Comparison of ENCODE assay signal across 8 mouse cellular contexts in the genomic region with DNA sequence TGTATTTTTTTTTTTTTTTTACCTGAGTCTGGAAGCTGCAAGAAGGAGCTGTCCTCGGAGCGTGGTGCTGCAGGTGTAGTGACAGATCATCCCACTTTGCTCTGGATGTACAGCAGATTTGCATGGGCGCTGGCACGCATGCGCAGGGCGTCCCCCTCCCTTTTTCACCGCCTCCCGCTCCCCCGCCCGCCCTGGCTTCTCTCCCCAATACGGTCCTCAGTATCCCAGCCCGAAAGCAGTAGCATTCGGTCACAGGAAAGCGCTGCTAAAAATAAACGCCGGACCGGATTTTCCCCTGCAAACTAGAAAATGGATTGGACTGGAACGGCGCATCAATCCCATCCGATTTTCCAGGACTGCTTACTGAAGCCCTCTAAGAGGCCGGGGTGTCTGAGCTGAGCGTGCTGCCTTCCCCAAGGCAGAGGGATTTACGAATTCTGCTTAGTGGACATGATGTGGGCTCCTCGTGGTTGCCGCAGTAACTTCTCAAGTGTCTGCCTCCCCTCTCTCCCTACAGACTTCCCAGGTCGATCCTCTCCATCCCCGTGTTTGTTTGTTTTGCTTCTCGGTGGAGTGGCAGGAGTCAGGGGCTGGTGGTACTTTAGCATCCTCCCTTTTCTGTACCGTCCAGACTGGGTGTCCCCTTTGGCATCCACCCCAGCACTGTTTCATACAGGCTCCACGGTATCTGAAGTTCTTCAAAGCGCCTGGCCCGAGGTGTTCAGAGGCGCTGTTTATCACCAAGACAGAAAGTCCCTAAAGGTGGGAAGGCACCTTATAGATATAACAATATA. TPM values are rescaled to one million over a fixed set of nuclear protein-coding genes. Genes with fewer than 3 reads are reported as not detected.
DNase-seq lines count a peak whose midpoint lies in the region; ATAC-seq and TF ChIP-seq lines count a peak whose summit lies in the region.

No protein-coding gene starts in this region.

- no peaks in the 10 kb centered on the region for H3K27me3 ChIP-seq in thymus, adult 2 months (ENCODE audit: control insufficient read depth, insufficient read depth, low read length)
- H3K27me3 ChIP-seq in forebrain, embryonic 15.5 days: no peaks in the 10 kb centered on the region
- peaks cover 16% of the 10 kb centered on the region; the same call in 1 of the 2 replicates for H3K27me3 ChIP-seq in liver, embryonic 15.5 days

- intact Hi-C loops in heart, postnatal 25 days (cut with DNase I): no loop called here

- no peak for TF ChIP-seq CTCF in thymus, adult 2 months (IDR thresholded peaks at IDR 0.05; ENCODE audit: borderline replicate concordance, control insufficient read depth, extremely low read depth, insufficient read depth, low read length, poor library complexity)

- H3K4me3 ChIP-seq in thymus, adult 2 months (ENCODE audit: control insufficient read depth, insufficient read depth, low read length): no peak overlapping the region
- H3K4me3 ChIP-seq in forebrain, embryonic 15.5 days: peak overlapping the region; percentile 53
- H3K4me3 ChIP-seq in liver, embryonic 15.5 days (replicated peaks): no peak overlapping the region

- TF ChIP-seq POLR2A in thymus, adult 2 months (IDR thresholded peaks at IDR 0.05; ENCODE audit: control insufficient read depth, extremely low read depth, insufficient read depth, low read length, poor library complexity): no peak

- peak overlapping the region; percentile 53 for H3K9ac ChIP-seq in forebrain, embryonic 15.5 days (replicated peaks)
- no peak overlapping the region for H3K9ac ChIP-seq in liver, embryonic 15.5 days

- H3K4me1 ChIP-seq in thymus, adult 2 months (replicated peaks; ENCODE audit: control insufficient read depth, insufficient read depth, low read length): no peaks in the 10 kb centered on the region
- peaks cover 13% of the 10 kb centered on the region for H3K4me1 ChIP-seq in forebrain, embryonic 15.5 days
- H3K4me1 ChIP-seq in liver, embryonic 15.5 days (replicated peaks): no peaks in the 10 kb centered on the region

- WGBS in thymus, adult 2 months: 5% methylated on average over 33 of the region's 33 CpGs
- WGBS in forebrain, embryonic 15.5 days: under 1% methylated on average over 33 of the region's 33 CpGs
- WGBS in liver, embryonic 15.5 days (ENCODE audit: insufficient replicate concordance): 2% methylated on average over 33 of the region's 33 CpGs

- H3K36me3 ChIP-seq in thymus, adult 2 months (ENCODE audit: control insufficient read depth, insufficient read depth, low read length): no peaks in the 10 kb centered on the region
- H3K36me3 ChIP-seq in forebrain, embryonic 15.5 days: no peaks in the 10 kb centered on the region
- H3K36me3 ChIP-seq in liver, embryonic 15.5 days (replicated peaks): no peaks in the 10 kb centered on the region

- peak; percentile 98 for ATAC-seq in forebrain, embryonic 15.5 days (replicated peaks)
- ATAC-seq in liver, embryonic 15.5 days (ENCODE audit: insufficient read depth): no peak

- peak overlapping the region; percentile 89 for H3K4me2 ChIP-seq in forebrain, embryonic 15.5 days (replicated peaks)
- H3K4me2 ChIP-seq in liver, embryonic 15.5 days: peak overlapping the region; percentile 21

- no peaks in the 10 kb centered on the region for H3K9me3 ChIP-seq in forebrain, embryonic 15.5 days
- no peaks in the 10 kb centered on the region for H3K9me3 ChIP-seq in liver, embryonic 15.5 days (replicated peaks)

- DNase-seq in thymus, postnatal 4 days: peak; percentile 29
- DNase-seq in thymus, adult 2 months: no peak
- DNase-seq in heart, postnatal 25 days (ENCODE audit: low spot score): peak; percentile 4
- peak; percentile 86 for DNase-seq in layer of hippocampus, adult 11-12 months (ENCODE audit: low spot score)
- DNase-seq in retina, postnatal 1 day: peak; percentile 94
- no peak for DNase-seq in spleen, adult 18-20 months

- no peak overlapping the region for H3K27ac ChIP-seq in thymus, adult 2 months (ENCODE audit: control insufficient read depth, insufficient read depth, low read length)
- H3K27ac ChIP-seq in forebrain, embryonic 15.5 days (replicated peaks): peak overlapping the region; percentile 67
- no peak overlapping the region for H3K27ac ChIP-seq in liver, embryonic 15.5 days (replicated peaks)

RNA-seq across cellular contexts. Expression of a gene that starts 0.5 kb away (rescaled TPM):
- polyA plus RNA-seq in thymus, adult 2 months (2012; rRNA removed): 0.27 and 0.65 TPM in 2 replicates
- polyA plus RNA-seq in forebrain, embryonic 15.5 days (2015; fragmentation: Nextera tagmentation; extraction: Ambion mirVana): 20.2 and 20.8 TPM in 2 replicates
- 10 to 100 TPM; 17.2 to 20.0 TPM for total RNA-seq in heart, postnatal 25 days (2021)
- 0.07 TPM in 1 of 2 replicates, not detected in the other for polyA plus RNA-seq in liver, embryonic 15.5 days (2015; fragmentation: Nextera tagmentation; extraction: Ambion mirVana)

Comparison
In these comparisons a context has a peak if more than half of its experiments do, and no peak if none do; other contexts are left out.
1. DNase-seq: peak in thymus, postnatal 4 days (single experiment), heart, postnatal 25 days (single experiment), layer of hippocampus, adult 11-12 months (single experiment) and retina, postnatal 1 day (single experiment); none in thymus, adult 2 months (single experiment) and spleen, adult 18-20 months (0 of 2).
2. RNA of a gene that starts 0.5 kb away (polyA plus RNA-seq): 20.2 to 20.8 TPM in forebrain, embryonic 15.5 days; 0.27 to 0.65 TPM in thymus, adult 2 months and 0.07 TPM in liver, embryonic 15.5 days; every median in the first group is over 10 times any median in the second.